Comparison of ENCODE assay signal across 23 mouse cellular contexts in genomic region chr7:77413606-77414005, GRCm38 (mm10).
A peak's percentile ranks its signal among the peaks of the same experiment; 100 is the strongest.
DNase-seq lines count a peak whose midpoint lies in the region; ATAC-seq lines count a peak whose summit lies in the region.
"Had no signal": no experiment of that assay in that cellular context is flagged by ENCODE, and none has a peak within 500 bp of the region (broad histone marks: within the 10 kb centered on the region; RNA-seq: fewer than 3 reads in every experiment).

No protein-coding gene starts in this region.

- no peak overlapping the region for H3K4me2 ChIP-seq in kidney, embryonic 14.5 days (replicated peaks; ENCODE audit: low read depth, low read length)
- H3K4me2 ChIP-seq: embryonic facial prominence, embryonic 15.5 days; forebrain, embryonic 15.5 days; hindbrain, embryonic 13.5 days had no signal

- WGBS in kidney, embryonic 14.5 days, result 77% methylated on average over 4 of the region's 4 CpGs

- H3K9ac ChIP-seq in kidney, embryonic 14.5 days (ENCODE audit: low read depth, low read length), result no peak overlapping the region
- H3K9ac ChIP-seq: embryonic facial prominence, embryonic 15.5 days; forebrain, embryonic 15.5 days; hindbrain, embryonic 13.5 days had no signal

- no peaks in the 10 kb centered on the region for H3K4me1 ChIP-seq in kidney, embryonic 14.5 days (ENCODE audit: control insufficient read depth, insufficient read depth, low read length)
- H3K4me1 ChIP-seq: embryonic facial prominence, embryonic 15.5 days; forebrain, embryonic 10.5 days; forebrain, embryonic 15.5 days; heart, embryonic 10.5 days; hindbrain, embryonic 13.5 days had no signal

- no peak overlapping the region for H3K27ac ChIP-seq in kidney, embryonic 14.5 days (ENCODE audit: low read depth, low read length)
- H3K27ac ChIP-seq: embryonic facial prominence, embryonic 15.5 days; forebrain, embryonic 10.5 days; forebrain, embryonic 15.5 days; heart, embryonic 10.5 days; hindbrain, embryonic 13.5 days; hindbrain, postnatal 0 days had no signal

- H3K27me3 ChIP-seq in kidney, embryonic 14.5 days (ENCODE audit: control insufficient read depth, insufficient read depth, low read length), result no peaks in the 10 kb centered on the region
- H3K27me3 ChIP-seq: CH12.LX; embryonic facial prominence, embryonic 15.5 days; forebrain, embryonic 15.5 days; hindbrain, embryonic 13.5 days; Patski had no signal

- ATAC-seq in kidney, embryonic 14.5 days (ENCODE audit: low FRiP score, low TSS enrichment), result no peak
- ATAC-seq: activated CD4-positive, CD25-positive, alpha-beta regulatory T cell, adult 4 months; forebrain, embryonic 15.5 days; hindbrain, postnatal 0 days; Patski had no signal

- peak; percentile 16 for DNase-seq in kidney, adult 11 months
- DNase-seq in kidney, adult 8-10 months, result peak; percentile 9 to 49
- DNase-seq in kidney, postnatal 14 days, result peak; percentile 52
- DNase-seq in thymus, adult 18-20 months, result no peak
- no peak for DNase-seq in adrenal gland, adult 8-10 months
- DNase-seq: adrenal gland, postnatal 36 days; cerebellum, adult 11 months; cerebellum, adult 8-10 months; embryo, embryonic 11 days; gastrocnemius, postnatal 36 days; heart, adult 18-20 months; heart, postnatal 10 days had no signal

- H3K36me3 ChIP-seq in kidney, embryonic 14.5 days (ENCODE audit: control insufficient read depth, insufficient read depth, low read length), result no peaks in the 10 kb centered on the region
- H3K36me3 ChIP-seq: embryonic facial prominence, embryonic 15.5 days; forebrain, embryonic 10.5 days; forebrain, embryonic 15.5 days; heart, embryonic 10.5 days; hindbrain, embryonic 13.5 days had no signal

- no peaks in the 10 kb centered on the region for H3K9me3 ChIP-seq in kidney, embryonic 14.5 days (ENCODE audit: control insufficient read depth, low read length)
- H3K9me3 ChIP-seq: embryonic facial prominence, embryonic 15.5 days; forebrain, embryonic 10.5 days; forebrain, embryonic 15.5 days; heart, embryonic 10.5 days; hindbrain, embryonic 13.5 days had no signal

- no peak overlapping the region for H3K4me3 ChIP-seq in kidney, embryonic 14.5 days (ENCODE audit: low read length)
- H3K4me3 ChIP-seq: embryonic facial prominence, embryonic 15.5 days; erythroblast, embryonic 14.5 days; forebrain, embryonic 10.5 days; forebrain, embryonic 15.5 days; heart, embryonic 10.5 days; hindbrain, embryonic 13.5 days had no signal

Comparison
In these comparisons a context has a peak if more than half of its experiments do, and no peak if none do; other contexts are left out.
1. DNase-seq: peak in kidney, adult 11 months (single experiment), kidney, adult 8-10 months (2 of 2) and kidney, postnatal 14 days (single experiment); none in thymus, adult 18-20 months (0 of 2) and adrenal gland, adult 8-10 months (single experiment).